Mouse (Mus musculus) heart, embryonic 13.5 days (tissue): ENCODE results near the gene Vma21-ps. TPM values are rescaled to one million over a fixed set of nuclear protein-coding genes. Genes with fewer than 3 reads are reported as not detected.

Experiments
- polyA plus RNA-seq: library from polyadenylated mRNA; unstranded; fragments of >200 nt; fragmentation: Nextera tagmentation; extraction: Ambion mirVana; gene quantifications from 2 replicates; pipeline ENCODE4 v1.2.1, GENCODE M21; 2015

The Vma21-ps gene
- polyA plus RNA-seq, 1 experiment from 2014 or later = 1.0 TPM

Other genes with a start within 250 kb of the Vma21-ps start
- 126 and 135 TPM in 2 replicates for gene Smc2, start 58.0 kb downstream of the Vma21-ps start, polyA plus RNA-seq
- gene Toporsl, start 99.0 kb upstream of the Vma21-ps start, polyA plus RNA-seq = not detected in 2 replicates